Mouse (Mus musculus) MEL (cell line): ENCODE results near the gene Phf23.

Source experiments
- CTCF ChIP-seq, 3 experiments: IDR thresholded peaks in 2 of 3; conservative IDR thresholded peaks in 1 of 3; 2 replicates each; pipeline ENCODE4 v1.5.1; 2011 to 2012; ENCODE audit warnings: low read length in 3 of 3, low read depth in 2 of 3, mild to moderate bottlenecking in 2 of 3, improper control_type of control experiment in 1 of 3, inconsistent platforms in 1 of 3, mixed read lengths in 1 of 3, moderate library complexity in 1 of 3; ENCODE audit not compliant: control insufficient read depth in 1 of 3, insufficient read depth in 1 of 3, poor library complexity in 1 of 3, severe bottlenecking in 1 of 3
- EP300 ChIP-seq, 2 experiments: IDR thresholded peaks; 2 replicates each; pipeline ENCODE4 v1.6.1; 2011; ENCODE audit warnings: improper control_type of control experiment in 2 of 2, low read length in 2 of 2, low read depth in 1 of 2, mild to moderate bottlenecking in 1 of 2
- ETS1 ChIP-seq: IDR thresholded peaks from 2 replicates; pipeline ENCODE4 v1.6.1; 2012; ENCODE audit warnings: low read depth, mild to moderate bottlenecking, inconsistent platforms, low read length, improper control_type of control experiment, moderate library complexity
- GATA1 ChIP-seq: IDR thresholded peaks from 2 replicates; pipeline ENCODE4 v1.6.1; 2011; ENCODE audit warnings: low read depth, low read length, improper control_type of control experiment
- MXI1 ChIP-seq: IDR thresholded peaks from 2 replicates; pipeline ENCODE4 v1.6.1; 2011; ENCODE audit warnings: mild to moderate bottlenecking, low read depth, low read length, improper control_type of control experiment
- MYC ChIP-seq: IDR thresholded peaks from 2 replicates; pipeline ENCODE4 v1.6.1; 2011; ENCODE audit warnings: low read depth, mild to moderate bottlenecking, low read length, improper control_type of control experiment, moderate library complexity
- POLR2A ChIP-seq, 2 experiments: IDR thresholded peaks; 2 replicates each; pipeline ENCODE4 v1.6.1; 2011 to 2012; ENCODE audit warnings: low read length in 2 of 2, mild to moderate bottlenecking in 2 of 2, control low read depth in 1 of 2, improper control_type of control experiment in 1 of 2, low read depth in 1 of 2, moderate library complexity in 1 of 2; ENCODE audit not compliant: control insufficient read depth in 1 of 2, insufficient read depth in 1 of 2, poor library complexity in 1 of 2
- POLR2AphosphoS2 ChIP-seq: IDR thresholded peaks from 2 replicates; pipeline ENCODE4 v1.6.1; 2011; ENCODE audit warnings: low read length, improper control_type of control experiment
- POLR2AphosphoS5 ChIP-seq: IDR thresholded peaks from 2 replicates; pipeline ENCODE4 v1.6.1; 2012; ENCODE audit warnings: low read depth, borderline replicate concordance, mild to moderate bottlenecking, inconsistent platforms, low read length, moderate library complexity, mixed read lengths
- RCOR1 ChIP-seq: IDR thresholded peaks from 2 replicates; pipeline ENCODE4 v1.6.1; 2012; ENCODE audit warnings: low read depth, mild to moderate bottlenecking, inconsistent platforms, low read length, improper control_type of control experiment
- SMC3 ChIP-seq: IDR thresholded peaks from 2 replicates; pipeline ENCODE4 v1.6.1; 2011; ENCODE audit warnings: low read depth, low read length, improper control_type of control experiment
- TBP ChIP-seq: IDR thresholded peaks from 2 replicates; pipeline ENCODE4 v1.8.0; 2011; ENCODE audit warnings: low read depth, low read length, improper control_type of control experiment
- USF1 ChIP-seq: IDR thresholded peaks from 2 replicates; pipeline ENCODE4 v1.6.1; 2014; ENCODE audit warnings: low read depth, mild to moderate bottlenecking, inconsistent platforms, low read length, improper control_type of control experiment, moderate library complexity

DNA sequence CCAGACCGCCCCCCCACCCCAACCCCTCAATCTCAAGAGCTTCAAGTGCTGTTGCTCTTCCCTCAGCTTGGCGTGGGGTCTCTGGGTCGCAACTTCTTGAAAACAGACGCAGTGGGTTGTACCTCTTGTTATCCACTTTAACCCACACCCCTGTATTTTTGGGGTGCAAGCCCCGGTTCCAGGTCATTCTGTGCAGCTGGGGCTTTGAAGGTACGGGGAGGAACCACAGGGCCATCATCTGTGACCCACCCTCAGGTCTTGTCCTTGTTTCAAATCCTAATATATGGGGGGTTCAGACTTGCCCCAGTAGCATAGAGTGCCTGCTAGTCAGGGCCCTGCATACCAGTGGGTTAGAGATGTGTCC is 28.6 kb downstream of the Phf23 start:
- TF ChIP-seq MYC: no peak
- no peak for TF ChIP-seq GATA1
- no peak for TF ChIP-seq CTCF (IDR thresholded peaks at IDR 0.05 in 2 of 3, conservative IDR thresholded peaks at IDR 0.05 in 1 of 3; ENCODE audit: control insufficient read depth in 1 of 3, insufficient read depth in 1 of 3, low read depth in 2 of 3, low read length in 3 of 3, poor library complexity in 1 of 3, severe bottlenecking in 1 of 3)
- TF ChIP-seq RCOR1: no peak
- TF ChIP-seq USF1: no peak
- no peak for TF ChIP-seq POLR2AphosphoS5
- TF ChIP-seq ETS1: no peak
- no peak for TF ChIP-seq MXI1
- TF ChIP-seq POLR2A (IDR thresholded peaks at IDR 0.05; ENCODE audit: control insufficient read depth in 1 of 2, insufficient read depth in 1 of 2, low read depth in 1 of 2, low read length in 2 of 2, poor library complexity in 1 of 2): no peak
- TF ChIP-seq EP300 (IDR thresholded peaks at IDR 0.05; ENCODE audit: low read depth in 1 of 2, low read length in 2 of 2): no peak
- TF ChIP-seq SMC3: no peak
- TF ChIP-seq TBP: no peak
- no peak for TF ChIP-seq POLR2AphosphoS2
